Mouse (Mus musculus) NIH3T3 (cell line): ENCODE data around the gene Tcaf3.

Experiments used
- DNase-seq: peaks from one replicate; pipeline ENCODE4 v3.0.0-alpha.2; 2012; ENCODE audit warnings: low read depth

The Tcaf3 gene

DNA sequence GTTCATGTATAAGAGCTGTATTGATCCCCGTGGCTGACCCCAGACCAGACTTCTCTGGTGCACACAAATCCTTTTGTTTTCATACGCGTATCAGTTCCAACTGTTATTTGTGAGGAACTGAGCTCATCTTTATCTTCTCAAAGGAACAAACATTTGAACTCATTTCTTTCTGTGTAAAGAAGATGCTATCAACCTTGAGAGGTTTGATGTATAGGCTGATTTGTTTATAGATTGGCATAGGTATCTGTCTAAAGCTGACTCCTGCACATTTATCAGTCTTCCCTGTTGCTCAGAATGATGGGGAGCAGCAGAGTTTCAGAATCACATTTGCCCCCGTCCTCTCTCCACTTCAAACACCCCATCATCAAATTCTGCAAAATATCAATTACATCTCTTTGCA, at the start of gene Tcaf3:
Gene Tcaf3 (minus strand): TSS at position 101 of the 400 bp plus-strand sequence.
- no peak for DNase-seq

DNA sequence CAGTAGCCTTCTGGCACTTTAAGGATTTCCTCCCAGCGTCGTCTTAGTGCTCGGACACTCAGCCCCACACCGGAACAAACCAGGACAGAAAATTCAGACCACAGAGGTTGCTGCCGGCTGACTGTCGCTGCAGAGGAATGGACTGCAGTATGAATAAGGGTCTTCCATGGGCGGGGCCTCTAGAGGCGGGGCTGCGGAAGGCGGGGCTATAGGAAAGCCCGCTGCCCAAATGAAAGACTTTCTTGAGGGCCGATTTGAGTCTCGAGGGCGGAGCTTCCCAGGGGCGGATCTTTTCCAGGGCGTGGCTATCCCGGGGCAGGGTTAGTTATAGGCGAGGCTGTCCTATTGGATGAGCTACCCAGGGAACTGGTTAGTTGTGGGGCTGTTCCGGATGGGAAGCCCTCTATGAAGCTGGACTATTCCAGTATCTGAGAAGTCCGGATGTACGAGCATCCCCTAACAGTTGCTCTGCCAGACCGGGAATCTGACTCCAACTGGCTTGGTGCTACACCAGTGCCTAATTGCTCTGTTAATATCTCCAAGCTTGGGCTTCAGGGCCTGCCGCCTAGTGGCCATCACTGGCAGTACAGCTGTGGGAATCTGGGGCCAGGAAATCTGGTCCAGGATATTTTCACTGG, 47.5 kb upstream of the Tcaf3 start, which contains the start of gene Tcaf2:
Gene Tcaf2 (minus strand): TSS at position 343 of the 638 bp plus-strand sequence.
- DNase-seq, result peak; percentile 92

DNA sequence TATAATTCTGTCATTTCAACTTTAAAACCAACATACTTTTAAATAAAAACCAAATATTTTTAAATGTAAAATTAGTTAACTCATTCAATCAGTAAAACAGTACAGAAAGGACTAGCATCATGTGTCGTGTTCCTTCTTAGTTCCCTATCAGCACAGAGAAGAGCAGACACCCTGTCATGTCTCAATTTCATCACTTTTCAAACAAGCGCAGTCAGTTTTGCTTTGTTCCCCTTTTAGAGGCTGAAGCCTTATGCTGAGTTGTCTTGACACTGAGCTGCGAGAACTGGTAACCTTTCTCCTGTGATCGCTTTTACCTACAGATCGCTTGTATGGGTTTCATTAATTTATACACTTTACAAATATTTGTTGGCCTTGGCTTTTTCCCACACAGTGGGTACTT, 36.9 kb upstream of the Tcaf3 start:
- no peak for DNase-seq

GRCm38 (mm10) chr6:42631395-42631794, 33.9 kb upstream of the Tcaf3 start:
- peak; percentile 16 for DNase-seq

GRCm38 (mm10) chr6:42616904-42617303, 19.4 kb upstream of the Tcaf3 start:
- no peak for DNase-seq

DNA sequence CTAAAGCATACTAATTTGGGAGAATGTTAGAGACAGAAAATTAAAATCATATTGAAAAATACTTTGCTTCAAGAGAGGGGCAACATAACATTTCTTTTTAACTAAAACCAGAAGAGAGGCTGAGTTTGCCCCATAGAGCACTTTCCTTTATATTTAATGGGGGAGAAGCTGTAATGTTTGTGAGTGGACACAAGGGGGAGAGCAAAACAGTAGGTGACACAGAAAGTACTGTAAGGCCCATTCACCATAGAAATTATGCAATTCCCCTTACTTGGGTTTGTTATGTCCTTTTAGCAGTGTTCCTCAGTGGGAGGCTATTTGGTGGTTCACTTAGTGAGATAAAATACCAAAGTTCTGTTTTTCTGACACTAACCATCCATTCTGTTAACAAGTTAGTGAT, 14.7 kb upstream of the Tcaf3 start:
- DNase-seq, result peak; percentile 66

DNA sequence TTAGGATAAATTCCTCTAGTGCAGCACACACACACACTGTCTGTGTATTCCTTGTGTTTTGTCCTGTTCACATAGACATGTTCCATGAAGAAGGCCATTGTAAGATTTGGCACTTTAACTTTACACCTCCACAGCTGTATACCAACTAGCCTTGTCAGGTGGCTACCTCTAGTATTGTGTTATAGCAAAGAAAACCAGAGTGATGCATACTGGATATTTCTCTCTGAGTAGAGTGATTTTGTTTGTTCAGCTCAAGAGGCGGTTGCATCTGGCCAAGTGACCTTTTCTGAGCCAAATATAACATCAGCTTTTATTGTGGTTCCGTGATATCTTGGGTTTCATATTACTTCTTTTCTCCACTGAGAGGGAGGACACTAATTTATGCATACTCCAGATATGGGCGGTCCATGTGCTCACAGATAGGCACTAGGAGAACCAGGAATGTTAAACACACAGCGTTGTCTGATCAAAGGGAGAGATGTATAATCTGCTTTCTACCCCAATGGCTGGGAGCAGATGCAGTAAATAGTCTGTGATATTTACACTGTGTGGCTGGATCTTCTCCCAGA, 13.5 kb upstream of the Tcaf3 start:
- no peak for DNase-seq

GRCm38 (mm10) chr6:42593138-42593882, 4.2 kb downstream of the Tcaf3 start:
- DNase-seq, result no peak

- DNase-seq, result peak; percentile 20
Measured at GRCm38 (mm10) chr6:42586569-42586968, 10.9 kb downstream of the Tcaf3 start.

GRCm38 (mm10) chr6:42583488-42583872, 14.0 kb downstream of the Tcaf3 start:
- DNase-seq, result peak; percentile 91

GRCm38 (mm10) chr6:42582741-42583487, 14.6 kb downstream of the Tcaf3 start:
- DNase-seq, result peak; percentile 96

GRCm38 (mm10) chr6:42578678-42579077, 18.8 kb downstream of the Tcaf3 start:
- peak; percentile 75 for DNase-seq

DNA sequence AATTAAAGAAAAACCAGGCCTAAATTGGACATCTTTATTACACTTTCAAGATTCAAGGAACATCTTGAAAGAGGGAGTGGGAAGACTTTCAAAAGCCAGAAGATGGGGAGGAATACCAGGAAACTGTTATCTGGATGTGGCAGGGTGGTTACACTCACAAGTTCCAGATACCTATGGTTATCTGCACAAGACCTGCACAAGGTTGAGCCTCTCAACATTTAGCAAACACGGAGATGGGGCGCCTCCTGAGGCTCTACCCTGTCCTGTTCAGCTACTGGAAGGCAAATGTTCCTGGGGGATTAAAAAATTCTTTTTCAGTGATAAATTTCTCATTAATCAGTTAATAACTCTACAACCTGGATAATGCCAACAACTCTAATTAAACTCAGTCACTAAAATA, 20.1 kb downstream of the Tcaf3 start:
- DNase-seq, result no peak

- no peak for DNase-seq
Measured at GRCm38 (mm10) chr6:42568205-42568604, 29.3 kb downstream of the Tcaf3 start.

GRCm38 (mm10) chr6:42566076-42566598, 31.4 kb downstream of the Tcaf3 start:
- DNase-seq, result peak; percentile 66

DNA sequence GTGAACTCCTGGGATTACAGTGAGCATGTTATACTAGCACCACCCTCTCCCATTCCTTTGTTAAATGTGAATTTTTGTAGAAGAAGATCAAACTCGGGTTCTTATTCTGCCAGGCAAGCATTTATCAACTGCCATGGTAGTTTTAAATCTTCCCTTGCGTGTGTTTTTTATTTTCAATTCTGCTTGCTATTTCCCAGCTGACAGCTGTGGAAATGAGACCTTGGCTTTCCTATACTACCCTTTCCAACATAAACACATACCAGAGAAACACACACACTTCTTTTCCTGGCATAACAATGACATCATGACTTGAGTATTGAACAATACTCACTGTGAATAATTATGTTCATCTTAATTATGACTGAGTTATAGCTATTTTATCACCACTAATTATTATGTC, 35.2 kb downstream of the Tcaf3 start:
- DNase-seq, result peak; percentile 72

GRCm38 (mm10) chr6:42560885-42561284, 36.6 kb downstream of the Tcaf3 start:
- DNase-seq, result peak; percentile 38

DNA sequence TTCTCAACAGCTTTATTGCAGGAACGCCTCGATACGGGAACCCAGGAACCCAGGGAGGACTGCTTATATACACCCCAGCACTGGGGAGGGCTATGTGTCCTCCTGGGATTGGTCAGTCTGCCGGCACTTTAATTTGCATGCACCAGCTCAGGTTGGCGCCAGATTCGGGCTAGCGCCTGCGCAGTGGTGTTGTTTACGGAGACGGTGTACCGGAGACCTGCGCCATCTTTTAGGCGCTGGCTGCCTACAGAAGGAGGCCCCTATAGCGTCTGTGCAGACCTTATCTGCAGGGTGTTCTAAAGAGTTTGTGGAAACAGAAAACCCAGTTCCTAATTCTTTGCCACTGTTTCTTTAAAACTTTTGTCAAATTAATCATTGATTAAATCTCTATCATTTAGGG, 38.9 kb downstream of the Tcaf3 start:
- DNase-seq, result no peak

DNA sequence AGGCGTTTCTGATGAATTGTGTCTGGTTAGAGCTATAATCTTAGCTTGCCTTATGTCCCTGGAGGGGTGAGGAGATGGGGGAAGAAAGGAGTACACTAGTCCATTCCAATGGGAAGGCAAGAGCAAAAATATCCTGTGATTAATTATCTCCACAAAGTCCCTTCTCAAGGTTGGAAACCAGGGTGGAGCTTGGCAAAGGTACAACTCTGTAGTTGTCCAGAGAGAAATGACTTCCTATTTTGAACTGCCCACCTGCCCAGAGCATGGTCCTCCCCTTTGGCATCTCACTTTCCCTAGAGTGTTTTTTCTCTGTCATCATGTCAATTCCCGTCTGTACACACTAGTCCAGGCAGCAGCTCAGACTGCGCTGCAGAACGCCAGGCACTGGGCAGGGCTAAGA, 50.0 kb downstream of the Tcaf3 start, which contains the start of gene Olfr455:
Gene Olfr455 (minus strand): TSS at position 127 of the 400 bp plus-strand sequence.
- no peak for DNase-seq

GRCm38 (mm10) chr6:42546180-42546579, 51.3 kb downstream of the Tcaf3 start:
- peak; percentile 39 for DNase-seq

DNA sequence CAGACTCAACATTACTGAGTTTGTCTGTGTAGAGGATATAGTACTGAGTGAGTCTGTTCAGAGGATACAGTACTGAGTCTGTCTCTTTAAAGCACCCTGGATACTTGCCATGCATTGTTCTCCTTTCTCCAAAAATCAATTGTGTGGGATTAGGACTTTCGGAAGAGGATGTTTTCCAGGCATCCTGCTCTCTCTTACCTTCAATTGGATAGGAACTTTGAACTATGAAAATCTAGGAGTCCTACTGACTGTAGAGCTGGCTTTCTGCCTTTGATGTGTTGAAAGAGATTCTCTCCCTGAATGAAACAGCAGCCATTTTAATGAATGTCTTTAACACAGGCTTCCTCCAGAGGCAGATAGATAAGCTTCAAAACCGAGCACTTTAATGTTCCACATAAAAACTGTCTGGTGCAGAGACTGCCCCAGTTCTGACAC, 52.0 kb downstream of the Tcaf3 start:
- peak; percentile 27 for DNase-seq

DNA sequence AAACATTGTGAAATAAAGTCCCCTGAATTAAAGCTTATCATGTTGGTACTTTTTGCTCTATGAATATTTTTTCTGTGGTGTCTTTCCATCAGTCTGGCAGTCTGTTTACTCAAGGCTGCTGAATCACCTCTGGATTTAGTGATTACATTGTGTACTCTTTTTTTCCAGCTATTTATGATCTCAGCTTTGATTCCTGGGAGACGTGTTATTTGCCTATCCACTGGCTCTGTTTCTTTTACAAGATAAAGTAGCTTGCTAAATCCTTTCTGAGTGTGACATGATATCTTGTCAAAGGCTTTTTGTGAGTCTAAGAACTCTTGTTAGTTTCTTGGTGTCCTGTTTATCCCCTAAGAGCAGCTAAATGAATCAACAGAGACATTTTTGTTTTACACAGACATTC, 52.6 kb downstream of the Tcaf3 start:
- DNase-seq, result peak; percentile 44
